Mouse (Mus musculus) myocyte (in vitro differentiated cells): ENCODE data around the gene Stpg3.

ENCODE experiments used
- CEBPB ChIP-seq: IDR thresholded peaks from 2 replicates; pipeline ENCODE4 v1.6.1; 2011; ENCODE audit warnings: mild to moderate bottlenecking, moderate library complexity; ENCODE audit not compliant: poor library complexity, insufficient read depth, severe bottlenecking
- POLR2A ChIP-seq: IDR thresholded peaks from one replicate; pipeline ENCODE4 v1.6.1; 2011; ENCODE audit warnings: low read depth, mild to moderate bottlenecking, control low read depth, moderate library complexity; ENCODE audit not compliant: insufficient read length
- USF1 ChIP-seq: IDR thresholded peaks from one replicate; pipeline ENCODE4 v1.6.1; 2011; ENCODE audit warnings: low read depth, mild to moderate bottlenecking, control low read depth, moderate library complexity

- no peak for TF ChIP-seq CEBPB
- no peak for TF ChIP-seq POLR2A
- no peak for TF ChIP-seq USF1
Measured at GRCm38 (mm10) chr2:25263623-25264285, 49.3 kb upstream of the Stpg3 start.
